Mouse (Mus musculus) cerebellum, postnatal 14 days (tissue): ENCODE measurements around the gene Glod4.

Experiments used
- DNase-seq, 2 experiments: peaks; one replicate each; pipeline ENCODE4 v3.0.0; 2021; ENCODE audit warnings: mixed read lengths in 2 of 2

Gene Glod4

GRCm38 (mm10) chr11:76146187-76147010 is 97.1 kb downstream of the Glod4 start:
- DNase-seq: peak; percentile 13 to 39

GRCm38 (mm10) chr11:76145169-76145568 is 98.4 kb downstream of the Glod4 start:
- no peak for DNase-seq

GRCm38 (mm10) chr11:76144386-76144785 is 99.1 kb downstream of the Glod4 start:
- DNase-seq: no peak

DNA sequence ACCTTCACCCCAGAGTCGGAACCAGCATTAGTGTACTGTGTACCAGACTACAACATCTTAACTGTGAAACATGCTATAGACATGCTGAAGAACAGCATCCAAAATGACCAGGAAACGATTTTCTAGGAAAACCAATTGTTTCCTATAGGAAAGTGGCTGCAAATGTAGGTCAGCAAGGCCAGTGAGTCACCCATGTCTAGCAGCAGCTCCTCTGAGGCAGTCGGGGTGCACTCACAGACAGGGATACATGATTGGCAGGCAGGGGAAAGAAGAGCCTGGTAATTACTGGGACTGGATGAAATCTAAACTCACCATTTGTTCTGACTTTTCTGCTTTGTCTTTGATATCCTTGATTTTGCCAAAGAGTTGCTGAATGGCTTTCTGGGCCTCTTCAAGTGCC is 105.5 kb downstream of the Glod4 start:
- no peak for DNase-seq

DNA sequence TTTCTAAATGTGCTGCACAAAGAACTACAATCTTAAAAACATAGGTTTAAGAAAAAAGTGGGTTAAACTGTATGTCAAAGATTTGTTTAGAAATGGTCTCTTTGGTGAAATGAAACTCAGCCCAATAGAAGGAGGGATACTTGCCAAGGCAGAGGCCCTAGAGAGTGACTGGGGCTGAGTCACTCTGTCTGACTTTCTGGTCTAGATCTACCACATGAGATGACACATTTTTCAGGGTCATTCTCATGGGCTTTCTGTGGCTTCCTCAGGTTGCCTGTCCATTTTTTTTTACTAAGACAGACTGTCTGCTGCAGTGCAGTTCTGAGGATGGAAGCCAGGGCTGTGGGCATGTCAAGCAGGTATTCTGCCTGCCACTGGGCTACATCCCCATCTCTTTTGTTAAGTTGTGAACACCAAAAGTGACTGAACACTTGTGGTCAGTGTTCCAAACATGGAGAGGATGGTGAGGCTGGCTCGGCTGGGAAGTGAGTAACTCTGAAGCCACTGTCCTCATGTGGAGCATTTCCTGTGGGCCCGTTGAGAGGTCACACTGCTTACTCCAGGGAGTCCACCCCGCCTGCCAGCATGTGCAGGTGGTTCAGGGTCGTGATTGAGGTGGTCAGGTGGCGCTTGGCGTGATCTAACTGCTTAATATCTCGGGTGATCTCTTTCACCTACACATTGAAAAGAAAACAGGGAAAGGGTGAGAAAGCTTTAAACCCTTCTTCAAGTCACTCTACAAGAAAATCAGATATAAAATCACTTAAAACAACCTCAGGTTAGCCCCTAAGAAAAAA is 107.7 kb downstream of the Glod4 start:
- no peak for DNase-seq

- DNase-seq: no peak
Measured at GRCm38 (mm10) chr11:76130859-76131258, 112.7 kb downstream of the Glod4 start.

DNA sequence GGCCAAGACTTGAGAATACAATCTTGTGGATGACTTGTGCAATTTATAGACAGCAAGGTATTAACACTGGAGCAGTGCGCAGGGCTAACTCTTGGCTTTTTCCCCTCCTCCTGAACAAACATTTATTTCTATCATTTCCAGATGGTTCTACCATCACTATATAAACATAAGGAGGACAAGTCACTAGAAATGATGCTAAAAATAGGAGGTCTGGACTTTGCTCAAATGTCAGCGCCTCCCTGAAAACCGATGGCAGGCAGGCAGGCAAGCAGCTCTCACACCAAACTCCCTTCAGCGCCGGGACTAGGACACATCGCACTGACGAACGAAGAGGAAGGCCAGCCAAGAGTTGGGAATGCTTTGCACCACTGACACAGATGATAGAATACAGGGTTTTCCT is 118.1 kb downstream of the Glod4 start:
- no peak for DNase-seq

GRCm38 (mm10) chr11:76123517-76123916 is 120.0 kb downstream of the Glod4 start:
- DNase-seq: no peak

- no peak for DNase-seq
Measured at GRCm38 (mm10) chr11:76122571-76122970, 121.0 kb downstream of the Glod4 start.

GRCm38 (mm10) chr11:76121086-76121485 is 122.4 kb downstream of the Glod4 start:
- no peak for DNase-seq

DNA sequence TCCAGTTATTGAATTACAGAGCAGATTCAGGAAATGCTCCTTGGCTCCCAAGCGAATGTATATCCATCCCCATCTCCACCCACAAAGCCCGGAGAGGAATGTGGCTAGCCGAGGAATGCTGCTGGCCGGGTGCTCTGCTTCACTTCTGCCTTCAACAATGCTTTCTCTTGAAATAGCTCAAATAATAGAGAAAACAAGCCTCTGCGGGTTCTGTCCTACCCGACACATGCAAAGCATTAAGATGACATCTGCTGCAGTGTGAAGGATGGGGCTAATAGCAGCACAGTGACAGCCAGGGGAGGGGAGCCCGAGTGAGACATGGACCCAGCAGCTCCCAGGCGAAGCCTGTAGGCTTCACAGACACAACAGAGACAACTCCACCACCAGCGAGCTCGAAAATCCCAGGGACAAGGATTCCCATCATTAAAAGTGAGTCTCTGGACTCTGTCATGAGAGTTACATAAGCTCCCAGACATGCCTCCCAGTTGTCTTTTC is 123.1 kb downstream of the Glod4 start:
- no peak for DNase-seq

- no peak for DNase-seq
Measured at GRCm38 (mm10) chr11:76110416-76110815, 133.1 kb downstream of the Glod4 start.

GRCm38 (mm10) chr11:76106551-76107496 is 136.7 kb downstream of the Glod4 start:
- no peak for DNase-seq

GRCm38 (mm10) chr11:76101154-76101553 is 142.4 kb downstream of the Glod4 start:
- DNase-seq: no peak

DNA sequence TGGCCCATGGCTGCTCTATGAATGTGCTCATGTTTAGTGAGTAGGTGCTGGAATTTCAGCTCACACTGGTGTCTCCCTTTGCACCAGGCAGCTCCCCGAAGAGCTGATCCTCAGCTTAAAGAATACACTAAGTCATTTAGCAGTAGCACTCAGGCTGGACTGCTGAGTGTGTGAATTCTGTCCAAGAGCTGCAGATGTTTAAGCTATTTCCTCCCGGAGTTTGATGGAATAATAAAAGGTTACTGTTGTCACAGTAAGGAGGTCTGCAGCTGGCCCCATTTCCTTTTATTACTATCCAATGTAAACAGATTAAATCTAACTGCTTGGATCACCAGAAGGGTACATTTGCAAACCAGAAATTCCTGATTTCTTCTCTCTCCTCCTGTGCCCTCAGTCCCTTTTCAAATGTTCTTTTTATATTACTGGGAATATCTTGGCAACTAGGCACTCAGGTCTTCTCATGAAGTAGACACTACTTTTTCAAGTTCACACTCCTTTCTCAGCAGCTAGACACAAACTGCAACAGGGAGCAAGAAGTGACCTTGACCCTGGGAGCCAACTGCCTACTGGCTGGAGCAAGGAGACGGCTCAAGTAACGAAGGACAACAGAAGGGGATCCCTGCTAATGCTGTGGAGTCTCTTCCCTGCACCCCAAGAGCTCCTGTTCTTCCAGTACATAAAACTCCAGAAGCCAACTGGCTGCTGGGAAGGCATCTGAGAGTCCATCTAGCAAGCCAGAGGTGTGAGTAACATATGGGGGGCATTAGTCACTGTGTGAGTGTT is 144.1 kb downstream of the Glod4 start:
- DNase-seq: no peak

- DNase-seq: no peak
Measured at GRCm38 (mm10) chr11:76093610-76094009, 149.9 kb downstream of the Glod4 start.

DNA sequence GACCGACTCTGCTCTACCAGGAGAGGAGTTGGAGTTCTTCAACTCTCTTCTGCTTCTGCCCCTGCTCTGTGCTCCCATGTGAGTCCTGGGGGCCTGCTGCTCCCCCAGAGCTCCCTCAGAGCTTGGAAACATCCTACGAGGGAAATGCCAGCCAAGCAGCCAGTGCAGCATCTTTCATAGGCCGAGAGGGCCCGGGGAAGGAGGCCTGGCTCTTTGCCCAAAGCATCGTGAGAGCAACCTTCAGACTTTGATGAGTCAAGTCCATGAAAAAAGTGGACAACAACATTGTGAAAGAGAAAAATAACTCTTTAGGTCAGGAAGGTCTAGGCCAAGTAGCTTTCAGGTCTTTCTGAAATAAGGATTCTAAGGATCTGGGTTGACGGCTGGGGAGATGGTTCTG is 153.7 kb downstream of the Glod4 start:
- no peak for DNase-seq

DNA sequence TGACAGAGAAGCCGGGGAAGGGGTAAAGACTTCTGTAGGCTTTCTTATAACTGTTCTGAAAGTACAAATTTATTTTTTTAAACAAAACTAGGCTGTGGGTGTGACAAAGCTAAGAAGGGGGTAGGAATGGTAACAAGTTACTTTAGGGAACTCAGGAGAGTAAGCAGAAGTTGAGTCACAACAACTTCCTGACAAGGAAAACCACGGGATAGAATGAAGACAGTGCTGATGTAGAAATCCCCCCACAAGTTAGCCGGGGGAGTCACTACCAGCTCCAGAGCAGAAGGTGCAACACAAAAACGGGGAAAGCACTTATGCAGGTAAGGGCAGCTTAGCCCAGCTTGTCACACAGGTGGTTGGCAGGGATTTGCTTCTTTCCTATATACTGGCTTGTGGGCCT is 155.0 kb downstream of the Glod4 start:
- DNase-seq: no peak

DNA sequence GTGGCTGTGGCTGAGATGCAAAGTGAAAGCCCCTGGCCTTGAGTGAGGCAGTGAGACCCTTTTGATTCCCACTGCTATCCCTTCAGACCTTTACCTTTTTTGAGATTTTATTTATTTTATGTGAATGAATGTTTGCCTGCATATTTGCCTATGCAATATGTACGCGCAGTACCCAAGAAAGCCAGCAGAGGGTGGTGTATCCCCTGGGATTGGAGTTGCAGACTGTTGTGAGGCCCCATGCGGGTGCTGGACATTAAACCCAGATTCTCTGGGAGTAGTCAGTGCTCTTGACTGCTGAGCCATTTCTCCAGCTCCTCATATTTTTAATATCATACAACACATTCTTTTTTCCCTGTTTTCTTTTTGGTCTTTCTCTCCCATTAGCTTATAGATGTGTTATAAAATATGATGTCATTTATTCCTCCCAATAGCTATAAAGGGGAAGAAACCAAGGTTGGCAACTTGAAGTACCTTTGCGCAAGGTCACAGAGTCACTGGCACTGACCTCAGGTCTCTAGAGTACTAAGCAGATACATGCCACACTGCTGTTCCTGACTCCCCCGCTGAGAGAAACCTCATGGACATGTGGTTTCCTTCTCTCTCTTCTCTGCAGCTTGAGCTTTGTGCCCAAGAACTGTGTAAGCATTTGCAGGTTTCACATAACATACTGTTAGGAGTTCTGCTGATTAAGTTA is 157.5 kb downstream of the Glod4 start:
- peak; percentile 60 to 77 for DNase-seq

DNA sequence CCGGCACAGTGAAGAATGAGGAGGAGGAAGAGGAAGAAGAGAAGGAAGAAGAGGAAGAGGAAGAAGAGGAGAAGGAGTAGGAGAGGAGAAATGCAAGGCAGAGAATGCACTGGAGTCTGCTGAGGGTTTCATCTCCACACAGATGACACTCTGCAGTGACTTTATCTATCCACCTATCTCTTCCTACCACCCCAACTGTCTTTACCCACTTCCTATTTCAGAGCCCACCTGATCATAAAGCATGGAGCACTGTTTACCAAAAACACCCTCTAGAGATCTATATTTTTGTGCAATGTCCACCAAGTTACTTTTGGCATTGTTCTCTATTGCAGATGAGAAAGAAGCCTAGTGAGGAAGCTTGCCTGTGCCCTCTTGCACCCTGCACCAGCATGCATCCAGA is 158.6 kb downstream of the Glod4 start:
- DNase-seq: no peak

DNA sequence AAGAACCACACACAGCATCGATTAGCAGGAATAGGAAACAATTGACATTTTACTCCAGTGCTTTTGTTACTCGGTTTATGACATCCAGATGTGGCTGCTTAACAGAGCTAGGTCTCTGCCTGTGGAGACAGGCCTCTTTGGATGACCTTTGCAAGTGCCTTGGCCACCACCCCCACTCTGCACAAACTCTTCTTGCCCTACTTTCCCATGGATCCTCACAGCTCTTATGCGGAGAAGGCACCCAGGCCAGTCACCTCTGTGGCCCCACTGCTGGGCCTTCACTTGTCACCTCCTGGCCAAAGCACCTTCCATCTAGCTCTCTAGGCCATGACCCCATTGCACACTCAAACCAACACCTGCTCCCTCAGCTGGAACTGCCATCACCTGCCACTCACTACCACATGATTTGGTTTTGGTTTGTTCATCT is 159.6 kb downstream of the Glod4 start:
- DNase-seq: no peak
